Mouse (Mus musculus): ENCODE measurements around the gene Tmem212. TPM values are rescaled to one million over a fixed set of nuclear protein-coding genes. Genes with fewer than 3 reads are reported as not detected.
A peak's percentile ranks its signal among the peaks of the same experiment; 100 is the strongest.
"Not testable (repeated sequence)": the region's sequence is repeated elsewhere in the genome, so short reads cannot be mapped to it uniquely, and the experiment has no call there.

The Tmem212 gene
- 1 to 10 TPM; 1.2 to 1.8 TPM for total RNA-seq (2021)

- DNase-seq (ENCODE audit: extremely low spot score in 1 of 2, low spot score in 1 of 2) = no peak
Measured at GRCm38 (mm10) chr3:27896318-27896892, at the start of gene Tmem212. Gene Tmem212 (minus strand): TSS chr3:27896368.

- DNase-seq (ENCODE audit: extremely low spot score in 1 of 2, low spot score in 1 of 2) = not testable (repeated sequence)
Measured at GRCm38 (mm10) chr3:27945397-27945796, 49.2 kb upstream of the Tmem212 start.

- DNase-seq (ENCODE audit: extremely low spot score in 1 of 2, low spot score in 1 of 2) = no peak
Measured at GRCm38 (mm10) chr3:27942991-27943390, 46.8 kb upstream of the Tmem212 start.

DNA sequence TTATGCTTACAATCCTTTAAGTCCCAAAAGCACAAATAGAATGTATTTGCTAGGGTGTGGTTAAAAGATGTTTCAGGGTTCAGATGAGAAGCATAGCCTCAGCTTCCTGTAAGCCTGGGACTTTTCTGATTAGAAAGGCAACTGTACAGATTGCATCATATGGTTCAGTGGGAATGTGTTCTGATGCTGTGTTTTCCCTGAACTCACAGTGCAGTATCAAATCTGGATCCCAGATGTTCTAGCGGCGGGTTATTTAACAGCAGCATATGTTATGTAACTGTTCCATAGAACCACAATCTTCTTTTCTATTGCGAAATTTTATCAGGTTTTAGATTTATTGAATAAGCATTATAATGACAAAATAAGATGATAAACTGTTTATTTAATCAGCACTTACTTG is 45.5 kb upstream of the Tmem212 start:
- DNase-seq (ENCODE audit: extremely low spot score in 1 of 2, low spot score in 1 of 2) = no peak

DNA sequence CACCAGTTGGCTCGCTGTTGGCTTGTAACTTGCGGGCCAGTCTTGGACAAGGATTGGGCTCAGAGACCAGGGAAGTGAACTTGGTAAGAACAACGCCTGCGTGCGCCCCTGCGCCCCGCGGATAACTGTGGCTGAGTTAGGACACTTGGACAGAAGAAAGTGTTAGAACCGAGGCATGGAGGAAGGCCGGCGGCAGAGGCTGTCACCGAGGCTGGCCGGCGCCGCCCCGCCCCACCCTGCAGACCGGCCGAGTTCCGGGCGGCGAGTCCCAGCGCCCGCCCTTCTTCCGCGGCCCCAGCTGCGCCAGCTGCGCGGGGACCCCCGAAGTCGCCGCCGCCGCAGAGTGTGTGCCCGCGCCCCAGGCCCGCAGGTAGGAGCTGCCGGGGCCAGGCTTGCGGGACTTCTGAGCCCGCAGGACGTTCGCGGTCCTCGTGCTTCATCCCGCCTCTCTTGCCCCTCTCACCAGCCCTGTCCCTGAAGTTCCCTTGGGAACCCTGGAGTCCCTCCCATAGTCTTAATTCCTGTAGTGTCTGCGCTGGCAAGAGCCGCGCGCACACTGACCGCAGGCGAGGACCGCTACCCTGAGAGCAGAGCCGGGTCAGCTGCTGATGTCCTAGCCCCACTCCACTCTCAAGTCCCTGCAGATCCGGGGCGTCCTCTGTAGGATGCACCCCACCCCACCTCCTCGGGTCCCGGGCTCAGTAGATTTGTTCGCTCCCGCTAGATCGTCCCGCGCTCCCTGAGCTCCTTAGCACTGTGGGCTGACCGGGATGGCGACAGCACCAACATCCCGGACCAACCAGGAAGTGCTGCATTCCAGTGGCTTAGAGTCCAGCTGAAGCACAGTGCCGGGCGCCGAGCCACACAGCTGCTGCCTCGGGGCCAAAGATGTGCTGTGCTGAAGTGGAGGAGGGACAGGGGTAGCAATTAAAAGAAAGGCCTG is 42.5 kb upstream of the Tmem212 start, which contains the start of gene Pld1:
Gene Pld1, plus strand, starts transcription at position 315 of the 943 bp plus-strand sequence.
- DNase-seq (ENCODE audit: extremely low spot score in 1 of 2, low spot score in 1 of 2) = peak in 1 of 2 experiments; percentile 40

DNA sequence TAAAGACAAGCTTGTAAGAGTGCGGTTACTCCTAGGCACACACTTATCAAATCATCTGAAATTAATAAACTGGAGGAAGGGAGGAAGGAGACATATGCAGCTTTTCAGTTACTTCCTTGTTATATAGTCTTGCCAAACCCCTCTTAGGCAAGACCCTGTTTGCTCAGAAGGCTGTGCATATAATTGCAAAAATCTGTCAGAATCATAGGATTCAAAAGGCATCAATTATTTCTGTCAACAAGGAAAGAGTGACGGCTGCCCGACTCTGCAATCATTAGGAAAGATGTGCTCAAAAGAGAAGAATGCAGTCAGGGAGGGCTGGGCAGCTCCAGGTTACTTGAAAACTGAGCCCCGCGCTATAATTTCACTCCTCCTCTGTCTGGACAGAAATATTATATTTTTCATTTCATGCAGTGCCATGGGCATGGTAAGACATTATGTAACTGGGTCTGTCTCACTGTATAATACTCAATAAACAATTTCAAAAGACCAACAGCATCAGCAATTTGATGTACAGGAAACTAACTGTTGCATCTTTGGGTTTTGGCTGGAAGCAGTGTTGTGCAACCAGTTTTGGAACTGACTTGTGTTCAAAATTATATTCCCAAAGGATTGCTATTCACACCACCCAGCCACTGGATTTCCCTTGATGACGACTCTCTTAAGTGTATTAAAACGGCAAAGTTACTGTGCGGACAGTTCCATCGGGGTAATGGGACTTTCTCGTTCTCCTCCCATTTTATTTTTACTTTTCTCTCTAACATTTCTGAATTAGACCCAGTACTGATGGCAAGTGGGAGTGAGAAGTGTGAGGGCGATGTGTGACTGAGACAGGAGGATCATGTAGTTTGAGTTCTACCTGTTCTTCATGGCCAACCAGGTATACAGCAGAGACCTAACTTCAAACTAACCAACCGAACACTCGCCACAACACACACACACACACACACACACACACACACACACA is 41.3 kb upstream of the Tmem212 start:
- DNase-seq (ENCODE audit: extremely low spot score in 1 of 2, low spot score in 1 of 2) = no peak

- no peak for DNase-seq (ENCODE audit: extremely low spot score in 1 of 2, low spot score in 1 of 2)
Measured at GRCm38 (mm10) chr3:27936731-27937130, 40.6 kb upstream of the Tmem212 start.

- DNase-seq (ENCODE audit: extremely low spot score in 1 of 2, low spot score in 1 of 2) = no peak
Measured at GRCm38 (mm10) chr3:27935644-27936043, 39.5 kb upstream of the Tmem212 start.

GRCm38 (mm10) chr3:27932391-27932790 is 36.2 kb upstream of the Tmem212 start:
- no peak for DNase-seq (ENCODE audit: extremely low spot score in 1 of 2, low spot score in 1 of 2)

- DNase-seq (ENCODE audit: extremely low spot score in 1 of 2, low spot score in 1 of 2) = peak in 1 of 2 experiments; percentile 4
Measured at GRCm38 (mm10) chr3:27929219-27929618, 33.1 kb upstream of the Tmem212 start.

- no peak for DNase-seq (ENCODE audit: extremely low spot score in 1 of 2, low spot score in 1 of 2)
Measured at GRCm38 (mm10) chr3:27924037-27924436, 27.9 kb upstream of the Tmem212 start.

GRCm38 (mm10) chr3:27921268-27922020 is 25.3 kb upstream of the Tmem212 start:
- no peak for DNase-seq (ENCODE audit: extremely low spot score in 1 of 2, low spot score in 1 of 2)

GRCm38 (mm10) chr3:27918656-27919436 is 22.7 kb upstream of the Tmem212 start:
- no peak for DNase-seq (ENCODE audit: extremely low spot score in 1 of 2, low spot score in 1 of 2)

GRCm38 (mm10) chr3:27909016-27909415 is 12.8 kb upstream of the Tmem212 start:
- no peak for DNase-seq (ENCODE audit: extremely low spot score in 1 of 2, low spot score in 1 of 2)

GRCm38 (mm10) chr3:27908316-27908715 is 12.1 kb upstream of the Tmem212 start:
- DNase-seq (ENCODE audit: extremely low spot score in 1 of 2, low spot score in 1 of 2) = no peak

DNA sequence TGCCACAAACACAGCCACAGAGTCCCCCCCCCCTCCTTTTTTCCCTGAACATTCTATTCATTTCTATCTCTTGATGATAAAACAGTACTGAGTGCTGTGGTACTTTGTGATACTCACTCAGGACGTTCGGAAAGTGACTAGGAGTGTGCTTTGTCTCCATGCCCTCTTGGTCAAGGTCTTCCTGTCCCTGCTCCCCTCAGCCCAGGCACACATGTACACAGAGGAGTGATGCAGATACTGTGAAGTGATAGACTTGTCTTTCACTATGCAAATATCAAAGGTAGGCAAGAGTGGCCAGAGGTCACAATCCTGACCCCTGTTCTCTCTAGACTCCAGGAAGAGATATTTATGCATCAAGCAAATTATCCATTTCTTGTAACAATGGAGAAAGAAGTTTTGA is 11.1 kb upstream of the Tmem212 start:
- no peak for DNase-seq (ENCODE audit: extremely low spot score in 1 of 2, low spot score in 1 of 2)

GRCm38 (mm10) chr3:27906647-27907209 is 10.6 kb upstream of the Tmem212 start:
- DNase-seq (ENCODE audit: extremely low spot score in 1 of 2, low spot score in 1 of 2) = no peak

GRCm38 (mm10) chr3:27904659-27905330 is 8.6 kb upstream of the Tmem212 start:
- no peak for DNase-seq (ENCODE audit: extremely low spot score in 1 of 2, low spot score in 1 of 2)

Measured in layer of hippocampus, postnatal 25 days (tissue).